Mouse (Mus musculus): ENCODE measurements around the gene Usp28. TPM values are rescaled to one million over a fixed set of nuclear protein-coding genes. Genes with fewer than 3 reads are reported as not detected.
"Not testable (repeated sequence)": the region's sequence is repeated elsewhere in the genome, so short reads cannot be mapped to it uniquely, and the experiment has no call there.

Usp28 gene
- polyA plus RNA-seq, 1 experiment from 2014 or later, result 47.7 TPM

DNA sequence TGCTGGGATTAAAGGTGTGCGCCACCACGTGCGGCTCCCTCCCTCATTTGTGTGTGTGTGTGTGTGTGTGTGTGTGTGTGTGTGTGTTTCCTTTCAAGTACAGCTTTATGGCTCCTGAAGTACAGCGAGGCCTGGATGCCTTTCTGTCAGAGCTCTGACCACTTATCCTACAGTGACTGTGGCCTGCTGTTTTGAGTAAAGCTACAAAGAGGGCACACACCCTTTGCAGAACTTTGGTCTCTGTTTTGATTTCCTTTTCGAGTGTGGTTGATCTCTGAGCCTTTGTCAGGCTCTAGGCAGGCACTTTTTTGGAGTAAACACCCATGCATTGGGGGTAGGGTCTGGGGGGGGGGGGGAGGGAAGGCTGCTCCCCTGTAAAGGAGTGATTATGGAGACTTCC, 4.8 kb upstream of the Usp28 start:
- Histone ChIP-seq H3K4me2 (ENCODE audit: low read depth, low read length, severe bottlenecking) (no peak overlapping the region), H3K27ac (ENCODE audit: low read depth, low read length) (no peak overlapping the region), H3K4me1 (replicated peaks; ENCODE audit: control insufficient read depth, insufficient read depth, low read length) (no peaks in the 10 kb centered on the region), H3K9me3 (ENCODE audit: control insufficient read depth, low read length) (no peaks in the 10 kb centered on the region), H3K9ac (ENCODE audit: low read length) (no peak overlapping the region), H3K27me3 (ENCODE audit: control insufficient read depth, insufficient read depth, low read length) (no peaks in the 10 kb centered on the region), H3K36me3 (ENCODE audit: control insufficient read depth, insufficient read depth, low read length) (no peaks in the 10 kb centered on the region), H3K4me3 (ENCODE audit: low read depth, low read length) (no peak overlapping the region)
- ATAC-seq (replicated peaks; ENCODE audit: low FRiP score), result no peak
- WGBS, result 85% methylated on average over 5 of the region's 5 CpGs
- DNase-seq (ENCODE audit: low spot score), result no peak

DNA sequence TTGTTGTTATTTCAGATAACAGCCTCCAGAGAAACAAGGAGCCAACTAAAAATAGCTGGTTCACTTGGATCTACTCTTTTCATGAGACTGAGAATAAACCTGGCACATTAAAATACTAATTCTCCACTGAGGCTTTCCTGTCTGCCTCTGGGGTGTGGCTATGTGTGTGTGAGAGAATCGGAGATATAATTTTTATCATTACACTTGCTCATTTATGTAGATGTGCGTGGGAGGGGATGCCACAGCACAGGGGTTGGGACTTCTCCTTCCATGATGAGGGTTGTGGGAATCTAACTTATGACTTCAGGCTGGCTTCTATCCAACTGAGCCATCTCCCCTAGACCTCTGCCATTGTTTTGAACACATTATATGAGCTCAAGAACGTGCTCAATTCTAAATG, 4.4 kb upstream of the Usp28 start:
- H3K27me3 ChIP-seq (ENCODE audit: control insufficient read depth, insufficient read depth, low read length), result no peaks in the 10 kb centered on the region
- no peaks in the 10 kb centered on the region for H3K4me1 ChIP-seq (replicated peaks; ENCODE audit: control insufficient read depth, insufficient read depth, low read length)
- H3K36me3 ChIP-seq (ENCODE audit: control insufficient read depth, insufficient read depth, low read length), result no peaks in the 10 kb centered on the region
- ATAC-seq (replicated peaks; ENCODE audit: low FRiP score), result no peak
- 90% methylated on average over 3 of the region's 3 CpGs for WGBS
- H3K9ac ChIP-seq (ENCODE audit: low read length), result no peak overlapping the region
- no peak overlapping the region for H3K27ac ChIP-seq (ENCODE audit: low read depth, low read length)
- H3K4me2 ChIP-seq (ENCODE audit: low read depth, low read length, severe bottlenecking), result no peak overlapping the region
- no peaks in the 10 kb centered on the region for H3K9me3 ChIP-seq (ENCODE audit: control insufficient read depth, low read length)
- DNase-seq (ENCODE audit: low spot score), result no peak
- no peak overlapping the region for H3K4me3 ChIP-seq (ENCODE audit: low read depth, low read length)

DNA sequence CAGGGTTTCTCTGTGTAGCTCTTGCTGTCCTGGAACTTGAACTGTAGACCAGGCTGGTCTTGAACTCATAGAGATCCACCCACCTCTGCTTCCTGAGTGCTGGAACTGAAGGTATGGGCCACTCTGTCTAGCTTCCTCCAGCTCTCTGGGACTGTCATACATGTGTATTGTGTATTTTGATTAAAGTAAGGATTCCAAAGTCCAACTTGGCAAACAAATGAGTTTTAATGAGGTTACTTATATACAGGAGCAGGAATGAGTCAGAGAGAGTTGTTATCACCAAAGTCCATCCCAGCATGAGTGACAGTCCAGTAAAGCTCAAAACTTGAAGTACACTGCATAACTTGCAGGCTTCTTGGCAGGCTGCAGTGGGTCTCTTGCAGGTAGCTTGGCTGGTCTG, 3.3 kb upstream of the Usp28 start:
- no peak for DNase-seq (ENCODE audit: low spot score)
- Histone ChIP-seq H3K4me1 (replicated peaks; ENCODE audit: control insufficient read depth, insufficient read depth, low read length) (peaks cover under 1% of the 10 kb centered on the region; the same call in 1 of the 2 replicates), H3K27me3 (ENCODE audit: control insufficient read depth, insufficient read depth, low read length) (no peaks in the 10 kb centered on the region), H3K9me3 (ENCODE audit: control insufficient read depth, low read length) (no peaks in the 10 kb centered on the region), H3K27ac (ENCODE audit: low read depth, low read length) (no peak overlapping the region), H3K36me3 (ENCODE audit: control insufficient read depth, insufficient read depth, low read length) (no peaks in the 10 kb centered on the region), H3K9ac (ENCODE audit: low read length) (no peak overlapping the region), H3K4me3 (ENCODE audit: low read depth, low read length) (no peak overlapping the region), H3K4me2 (ENCODE audit: low read depth, low read length, severe bottlenecking) (no peak overlapping the region)
- no peak for ATAC-seq (replicated peaks; ENCODE audit: low FRiP score)

DNA sequence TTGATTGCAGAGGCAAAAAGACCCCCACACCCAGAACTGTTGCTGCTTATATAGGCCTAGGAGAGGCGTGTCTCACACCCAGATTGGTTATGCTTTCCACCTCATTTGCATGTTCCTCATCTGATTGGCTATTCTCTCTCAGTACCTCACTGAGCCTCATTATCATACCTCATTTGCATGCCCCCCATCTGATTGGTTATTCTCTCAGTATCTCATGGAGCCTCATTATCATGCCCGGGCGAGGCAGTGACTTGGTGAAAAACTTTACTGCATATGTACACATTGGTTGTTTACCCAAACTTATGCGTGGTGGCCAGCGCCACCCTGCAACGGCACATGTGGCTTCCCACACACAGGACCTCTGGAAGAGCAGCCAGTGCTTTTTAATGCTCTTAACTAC, 1.4 kb upstream of the Usp28 start:
- ATAC-seq (replicated peaks; ENCODE audit: low FRiP score); H3K4me2 ChIP-seq (ENCODE audit: low read depth, low read length, severe bottlenecking): not testable (repeated sequence)
- WGBS, result 97% methylated on average over 6 of the region's 6 CpGs

DNA sequence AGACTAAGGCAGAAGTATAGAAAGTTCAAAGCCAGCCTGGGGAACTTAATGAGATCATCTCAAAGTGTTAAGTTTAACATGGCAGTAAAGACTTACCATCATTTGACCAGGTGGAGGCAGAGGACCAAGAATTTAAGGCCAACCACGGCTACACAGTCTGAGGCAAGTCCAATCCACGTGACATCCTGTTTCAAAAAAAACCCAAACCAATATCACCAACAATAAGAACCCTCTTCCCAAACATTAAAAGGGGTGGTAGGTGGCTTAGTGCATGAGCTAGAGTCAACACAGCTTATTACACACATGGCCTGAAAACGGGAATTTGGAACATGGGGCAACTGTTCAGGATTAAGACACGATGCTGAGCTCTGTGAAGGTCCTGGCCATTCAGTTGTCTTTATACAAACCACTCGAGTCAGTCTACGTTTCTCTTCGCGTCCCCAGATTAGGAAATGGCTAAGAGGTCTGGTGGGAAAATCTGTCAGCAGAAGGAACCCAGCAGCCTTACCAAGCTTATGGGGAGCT, 793 bp upstream of the Usp28 start:
- no peaks in the 10 kb centered on the region for H3K27me3 ChIP-seq (ENCODE audit: control insufficient read depth, insufficient read depth, low read length)
- H3K36me3 ChIP-seq (ENCODE audit: control insufficient read depth, insufficient read depth, low read length), result no peaks in the 10 kb centered on the region
- no peaks in the 10 kb centered on the region for H3K9me3 ChIP-seq (ENCODE audit: control insufficient read depth, low read length)
- H3K9ac ChIP-seq (ENCODE audit: low read length), result peak overlapping the region; percentile 60
- 32% methylated on average over 8 of the region's 8 CpGs for WGBS
- H3K4me3 ChIP-seq (ENCODE audit: low read depth, low read length), result peak overlapping the region; percentile 73
- H3K27ac ChIP-seq (ENCODE audit: low read depth, low read length), result no peak overlapping the region
- peaks cover 11% of the 10 kb centered on the region; the same call in 1 of the 2 replicates for H3K4me1 ChIP-seq (replicated peaks; ENCODE audit: control insufficient read depth, insufficient read depth, low read length)
- H3K4me2 ChIP-seq (ENCODE audit: low read depth, low read length, severe bottlenecking), result peak overlapping the region; percentile 66
- no peak for DNase-seq (ENCODE audit: low spot score)
- ATAC-seq (replicated peaks; ENCODE audit: low FRiP score), result peak; percentile 21

More for the DNA sequence above, 1.4 kb upstream of the Usp28 start:
- not testable (repeated sequence) for H3K4me3 ChIP-seq (ENCODE audit: low read depth, low read length); H3K9me3 ChIP-seq (ENCODE audit: control insufficient read depth, low read length); H3K27ac ChIP-seq (ENCODE audit: low read depth, low read length); DNase-seq (ENCODE audit: low spot score); H3K9ac ChIP-seq (ENCODE audit: low read length); H3K36me3 ChIP-seq (ENCODE audit: control insufficient read depth, insufficient read depth, low read length); H3K27me3 ChIP-seq (ENCODE audit: control insufficient read depth, insufficient read depth, low read length)
- H3K4me1 ChIP-seq (replicated peaks; ENCODE audit: control insufficient read depth, insufficient read depth, low read length), result peaks cover 11% of the 10 kb centered on the region; the same call in 1 of the 2 replicates

DNA sequence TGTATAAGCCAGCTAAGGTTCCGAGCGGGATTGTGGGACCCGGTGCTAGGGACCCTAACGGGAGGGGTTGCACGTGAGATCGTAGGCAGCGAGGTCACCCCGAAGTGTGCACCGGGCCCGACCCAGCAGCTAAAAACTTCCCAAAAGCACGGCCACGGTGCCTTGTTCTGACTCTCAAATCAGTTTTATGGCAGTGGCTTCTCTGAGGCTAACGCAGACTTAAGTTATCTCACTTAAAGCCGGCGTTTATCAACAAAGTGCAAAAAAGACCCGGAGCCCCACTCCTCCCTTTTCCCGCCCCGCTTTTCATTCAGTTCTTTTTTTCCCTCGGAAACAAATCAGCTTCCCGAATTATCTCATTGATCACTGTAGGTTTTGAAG, 523 bp downstream of the Usp28 start:
- Histone ChIP-seq H3K4me1 (replicated peaks; ENCODE audit: control insufficient read depth, insufficient read depth, low read length) (peaks cover 11% of the 10 kb centered on the region; the same call in 1 of the 2 replicates), H3K9me3 (ENCODE audit: control insufficient read depth, low read length) (no peaks in the 10 kb centered on the region), H3K4me3 (ENCODE audit: low read depth, low read length) (peak overlapping the region; percentile 73), H3K36me3 (ENCODE audit: control insufficient read depth, insufficient read depth, low read length) (no peaks in the 10 kb centered on the region), H3K27me3 (ENCODE audit: control insufficient read depth, insufficient read depth, low read length) (no peaks in the 10 kb centered on the region), H3K27ac (ENCODE audit: low read depth, low read length) (peak overlapping the region; percentile 46; the same call in 1 of the 2 replicates), H3K4me2 (ENCODE audit: low read depth, low read length, severe bottlenecking) (peak overlapping the region; percentile 66), H3K9ac (ENCODE audit: low read length) (peak overlapping the region; percentile 71)
- no peak for ATAC-seq (replicated peaks; ENCODE audit: low FRiP score)
- under 1% methylated on average over 20 of the region's 20 CpGs for WGBS
- no peak for DNase-seq (ENCODE audit: low spot score)

DNA sequence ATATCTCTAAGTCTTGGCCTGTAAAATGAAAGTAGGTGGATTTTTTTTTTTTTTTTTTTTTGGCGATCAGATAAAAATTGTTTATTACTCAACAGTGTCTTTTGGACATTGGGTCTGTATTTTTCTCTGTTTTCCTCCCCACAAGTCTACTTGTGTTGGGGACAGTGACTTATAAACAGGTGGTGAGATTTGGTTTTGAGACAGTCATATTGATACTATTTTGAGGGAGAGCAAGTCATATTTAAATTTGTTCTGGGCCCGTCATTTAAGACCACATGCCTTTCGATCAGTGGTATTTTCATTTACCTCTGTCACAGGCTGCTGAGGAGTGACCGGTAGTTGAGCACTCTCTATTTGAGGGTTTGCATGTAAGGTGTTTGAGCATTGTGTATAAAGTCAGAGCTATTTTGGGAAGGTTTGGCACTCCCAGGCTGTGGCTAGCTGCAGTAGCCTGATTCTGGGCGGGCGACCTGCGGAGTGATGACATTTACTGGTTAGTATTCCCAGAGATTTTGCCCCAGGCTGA, 1.5 kb downstream of the Usp28 start:
- Histone ChIP-seq H3K4me2 (ENCODE audit: low read depth, low read length, severe bottlenecking) (peak overlapping the region; percentile 66), H3K9ac (ENCODE audit: low read length) (0 out of 2 replicates have a peak overlapping the region, but pooled peaks have one; percentile 7), H3K27me3 (ENCODE audit: control insufficient read depth, insufficient read depth, low read length) (no peaks in the 10 kb centered on the region), H3K4me1 (replicated peaks; ENCODE audit: control insufficient read depth, insufficient read depth, low read length) (peaks cover 13% of the 10 kb centered on the region; the same call in 1 of the 2 replicates), H3K4me3 (ENCODE audit: low read depth, low read length) (peak overlapping the region; percentile 73), H3K9me3 (ENCODE audit: control insufficient read depth, low read length) (no peaks in the 10 kb centered on the region), H3K36me3 (ENCODE audit: control insufficient read depth, insufficient read depth, low read length) (no peaks in the 10 kb centered on the region), H3K27ac (ENCODE audit: low read depth, low read length) (no peak overlapping the region)
- ATAC-seq (replicated peaks; ENCODE audit: low FRiP score), result no peak
- 19% methylated on average over 7 of the region's 7 CpGs for WGBS
- no peak for DNase-seq (ENCODE audit: low spot score)

DNA sequence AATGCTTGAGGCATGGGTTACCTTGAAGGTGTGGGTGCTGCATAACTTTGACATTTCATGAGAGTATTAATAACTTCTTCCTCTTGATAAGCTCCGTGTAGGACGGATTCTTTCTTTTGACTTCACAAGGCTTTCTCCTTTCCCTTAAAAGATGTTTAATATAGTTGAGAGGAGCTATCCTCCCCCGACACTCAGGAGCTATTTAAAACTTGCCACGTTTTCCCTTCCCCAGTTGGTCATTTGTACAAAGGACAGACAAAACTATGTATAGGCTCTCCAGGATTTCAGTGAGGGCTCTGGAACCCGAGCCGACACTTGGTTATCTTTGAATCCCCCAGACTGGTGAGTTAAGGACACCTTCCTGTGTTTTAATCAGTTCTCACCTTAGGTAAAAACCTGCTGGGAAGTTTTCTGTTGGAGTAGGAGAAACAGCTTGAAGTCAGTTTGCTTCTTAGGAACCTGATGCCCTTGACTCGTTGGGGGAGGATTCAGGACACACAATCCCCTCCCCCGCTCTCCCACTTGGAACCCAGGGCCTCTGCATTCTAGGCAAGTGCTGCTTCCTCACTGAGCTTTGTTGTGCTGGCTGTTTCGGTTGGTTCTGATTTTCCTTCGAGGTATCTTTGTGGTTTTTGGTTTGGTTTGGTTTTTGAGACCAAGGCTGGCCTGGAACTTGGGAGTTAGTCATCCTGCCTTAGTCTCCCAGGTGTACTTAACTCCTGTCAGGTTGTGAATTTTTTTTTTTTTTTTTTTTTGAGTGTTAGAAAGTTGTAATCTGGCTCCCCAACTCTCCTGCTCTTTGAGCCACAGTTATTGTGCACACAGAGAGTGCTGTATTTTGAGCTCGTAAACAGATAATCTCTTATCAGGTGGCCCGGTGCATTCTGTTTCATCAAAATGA, 2.3 kb downstream of the Usp28 start:
- H3K9me3 ChIP-seq (ENCODE audit: control insufficient read depth, low read length), result no peaks in the 10 kb centered on the region
- no peaks in the 10 kb centered on the region for H3K36me3 ChIP-seq (ENCODE audit: control insufficient read depth, insufficient read depth, low read length)
- no peak for ATAC-seq (replicated peaks; ENCODE audit: low FRiP score)
- H3K4me3 ChIP-seq (ENCODE audit: low read depth, low read length), result peak overlapping the region; percentile 3; the same call in 1 of the 2 replicates
- H3K4me2 ChIP-seq (ENCODE audit: low read depth, low read length, severe bottlenecking), result peak overlapping the region; percentile 66
- peak overlapping the region; percentile 2; the same call in 1 of the 2 replicates for H3K9ac ChIP-seq (ENCODE audit: low read length)
- H3K27ac ChIP-seq (ENCODE audit: low read depth, low read length), result no peak overlapping the region
- no peak for DNase-seq (ENCODE audit: low spot score)
- 28% methylated on average over 12 of the region's 12 CpGs for WGBS
- peaks cover 13% of the 10 kb centered on the region; the same call in 1 of the 2 replicates for H3K4me1 ChIP-seq (replicated peaks; ENCODE audit: control insufficient read depth, insufficient read depth, low read length)
- H3K27me3 ChIP-seq (ENCODE audit: control insufficient read depth, insufficient read depth, low read length), result no peaks in the 10 kb centered on the region
